In the genomic region with DNA sequence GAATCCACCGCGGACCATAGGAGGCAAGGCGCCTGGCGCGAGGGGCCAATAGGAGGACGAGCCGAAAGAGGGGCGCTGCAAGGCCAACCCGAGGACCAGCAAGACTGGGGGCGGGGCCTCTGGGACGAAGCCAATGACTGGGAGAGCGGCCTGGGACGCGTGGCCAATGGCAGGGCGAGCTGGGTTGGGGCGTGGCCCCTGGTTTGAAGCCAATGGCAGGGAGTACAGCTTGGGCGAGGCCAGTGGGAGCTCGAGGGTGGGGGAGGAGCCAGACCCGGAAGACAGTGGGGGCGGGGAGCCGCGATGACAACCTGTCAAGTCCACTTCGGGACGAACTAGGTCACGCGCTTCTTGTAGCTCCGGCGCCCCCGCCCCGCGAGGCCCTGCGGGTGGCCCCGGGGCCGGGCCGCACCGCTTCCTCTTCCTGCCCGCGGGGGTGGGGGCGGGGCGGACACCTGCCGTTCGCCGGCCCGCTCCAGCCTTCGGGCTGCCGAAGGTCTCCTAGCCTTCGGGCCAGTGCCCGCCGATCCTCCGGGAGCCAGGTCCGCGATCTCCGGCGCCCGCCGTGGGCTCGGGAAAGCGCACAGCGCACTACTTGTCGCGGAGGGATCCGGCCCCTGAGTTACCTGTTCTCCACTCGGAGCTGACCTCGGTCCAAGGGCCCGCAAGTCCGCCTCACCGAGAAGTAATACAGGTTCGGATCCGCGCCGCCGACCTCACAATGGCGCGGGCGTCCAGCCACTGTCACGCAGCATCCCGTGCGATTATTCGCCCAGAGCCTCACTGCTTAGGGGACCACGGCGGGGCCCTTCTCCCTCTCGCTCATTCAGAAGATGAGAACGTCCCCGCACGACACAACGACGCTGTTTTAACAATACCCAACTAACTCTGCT, we compare ENCODE assay signal across 1 mouse cellular context.
TF ChIP-seq lines count a peak whose summit lies in the region.

No protein-coding gene starts in this region.

TF ChIP-seq in MEL, 35 proteins besides CTCF, POLR2A, EP300 and RAD21 (continued from another document):
- TF ChIP-seq USF2 (IDR thresholded peaks at IDR 0.05; ENCODE audit: borderline replicate concordance in 1 of 2, insufficient read depth in 1 of 2, low read depth in 1 of 2, low read length in 2 of 2) = no peak
- peak; percentile 77 for TF ChIP-seq USF1 (IDR thresholded peaks at IDR 0.05; ENCODE audit: low read depth, low read length)
- peak; percentile 61; the same call in 1 of the 2 replicates for TF ChIP-seq TBP (IDR thresholded peaks at IDR 0.05; ENCODE audit: low read depth, low read length)
- TF ChIP-seq E2F4 (IDR thresholded peaks at IDR 0.05; ENCODE audit: borderline replicate concordance, low read depth, low read length) = peak; percentile 74; the same call in 1 of the 2 replicates
- TF ChIP-seq MAX (IDR thresholded peaks at IDR 0.05; ENCODE audit: low read length) = peak; percentile 75; the same call in 1 of the 2 replicates
- TF ChIP-seq NELFE (IDR thresholded peaks at IDR 0.05; ENCODE audit: low read depth, low read length) = peak; percentile 82
- peak; percentile 96 for TF ChIP-seq ELF1 (IDR thresholded peaks at IDR 0.05; ENCODE audit: low read depth, low read length)
- peak; percentile 83 for TF ChIP-seq ETS1 (IDR thresholded peaks at IDR 0.05; ENCODE audit: low read depth, low read length)
- TF ChIP-seq HCFC1 (IDR thresholded peaks at IDR 0.05; ENCODE audit: low read depth, low read length) = peak; percentile 74
- TF ChIP-seq SIN3A (IDR thresholded peaks at IDR 0.05; ENCODE audit: low read length) = peak; percentile 77
- TF ChIP-seq TCF12 (IDR thresholded peaks at IDR 0.05; ENCODE audit: low read depth, low read length) = peak; percentile 15; the same call in 1 of the 2 replicates
- TF ChIP-seq MXI1 (IDR thresholded peaks at IDR 0.05; ENCODE audit: low read depth, low read length) = peak; percentile 93
- TF ChIP-seq NRF1 (IDR thresholded peaks at IDR 0.05; ENCODE audit: insufficient read depth, low read depth, low read length, poor library complexity, severe bottlenecking) = no peak
- no peak for TF ChIP-seq TAL1 (IDR thresholded peaks at IDR 0.05; ENCODE audit: low read length)
- no peak for TF ChIP-seq RCOR1 (IDR thresholded peaks at IDR 0.05; ENCODE audit: low read depth, low read length)
- no peak for TF ChIP-seq GABPA (IDR thresholded peaks at IDR 0.05; ENCODE audit: low read depth, low read length)
- TF ChIP-seq POLR2AphosphoS2 (IDR thresholded peaks at IDR 0.05; ENCODE audit: low read length) = peak; percentile 84
- no peak for TF ChIP-seq ZC3H11A (IDR thresholded peaks at IDR 0.05; ENCODE audit: low read depth, low read length)
- no peak for TF ChIP-seq MAFK (IDR thresholded peaks at IDR 0.05; ENCODE audit: borderline replicate concordance, low read depth, low read length)
- TF ChIP-seq CHD2 (IDR thresholded peaks at IDR 0.05; ENCODE audit: low read length) = peak; percentile 85
- TF ChIP-seq ZMIZ1 (IDR thresholded peaks at IDR 0.05; ENCODE audit: low read depth, low read length) = peak; percentile 40; the same call in 1 of the 2 replicates
- no peak for TF ChIP-seq ZNF384 (IDR thresholded peaks at IDR 0.05; ENCODE audit: low read depth, low read length)
- peak; percentile 60; the same call in 1 of the 2 replicates for TF ChIP-seq POLR2AphosphoS5 (IDR thresholded peaks at IDR 0.05; ENCODE audit: borderline replicate concordance, low read depth, low read length)
